Mouse (Mus musculus) megakaryocyte, embryonic 14.5 days (primary cell): ENCODE results near the gene Cry2.

ENCODE experiments used
- FLI1 ChIP-seq: IDR thresholded peaks from 2 replicates; pipeline ENCODE4 v1.6.1; 2012; ENCODE audit warnings: low read length, inconsistent platforms, mixed read lengths
- GATA1 ChIP-seq: IDR thresholded peaks from 3 replicates; pipeline ENCODE4 v1.6.1; 2012; ENCODE audit warnings: mixed read lengths, low read length, inconsistent platforms, borderline replicate concordance

DNA sequence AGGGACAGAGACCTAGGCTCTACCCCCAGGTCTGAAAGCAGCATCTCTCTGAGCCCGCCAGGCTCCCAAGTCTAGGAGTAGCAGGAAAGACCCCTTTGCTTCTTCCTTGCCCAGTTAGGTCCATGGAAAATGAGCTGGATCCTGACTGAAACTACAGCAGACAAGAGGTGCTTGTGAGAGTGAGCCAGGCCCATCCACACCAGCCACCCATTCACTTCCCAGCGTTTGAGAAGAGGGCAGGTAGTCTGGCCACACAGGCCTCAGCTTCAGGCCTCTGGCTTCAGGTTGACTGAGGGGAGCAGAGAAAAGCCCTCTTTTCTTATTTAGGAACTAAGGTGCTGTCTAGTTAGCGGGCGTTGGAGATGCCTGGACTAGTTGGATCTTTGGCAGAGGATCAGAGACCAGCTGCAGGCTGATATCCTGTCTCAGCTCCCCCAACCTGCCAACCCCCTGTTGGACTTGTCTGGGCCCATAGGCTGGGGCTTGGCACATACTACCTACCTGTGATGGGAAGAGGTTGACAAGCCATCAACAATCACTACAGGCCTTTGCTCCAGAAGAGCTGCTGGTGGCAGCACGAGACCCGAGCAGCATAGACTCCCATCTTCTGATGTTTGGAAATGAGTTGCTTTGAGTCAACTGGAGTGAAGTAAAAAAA is 71.1 kb downstream of the Cry2 start:
- TF ChIP-seq GATA1 (no peak), FLI1 (no peak)
